Mouse (Mus musculus): Measurements from ENCODE around the gene Sh2b3.

GRCm38 (mm10) chr5:121810331-121811151 lies 26.9 kb downstream of the Sh2b3 start:
- TF ChIP-seq POLR2A (IDR thresholded peaks at IDR 0.05; ENCODE audit: low read depth, low read length) (no peak), CTCF (IDR thresholded peaks at IDR 0.05; ENCODE audit: extremely low read depth, insufficient read length, insufficient replicate concordance, low read depth, low read length) (no peak)

Measured in small intestine, adult 2 months (tissue).